Mouse (Mus musculus) bone marrow macrophage, adult 2 months (primary cell): ENCODE data around the gene Sec22a.

Source experiments
- CTCF ChIP-seq: IDR thresholded peaks from 2 replicates; pipeline ENCODE4 v1.5.1; 2012; ENCODE audit warnings: low read depth, mild to moderate bottlenecking, low read length, moderate library complexity
- POLR2A ChIP-seq: IDR thresholded peaks from 2 replicates; pipeline ENCODE4 v1.6.1; 2012; ENCODE audit warnings: mild to moderate bottlenecking, low read depth, low read length, borderline replicate concordance

GRCm38 (mm10) chr16:35364063-35364428, 328 bp upstream of the Sec22a start:
- no peak for TF ChIP-seq CTCF
- TF ChIP-seq POLR2A, result no peak
